Mouse (Mus musculus) inflammation-experienced regulatory T-cells, adult 6 months (primary cell): ENCODE measurements around the gene Igfbp7. TPM values are rescaled to one million over a fixed set of nuclear protein-coding genes. Genes with fewer than 3 reads are reported as not detected.
A peak's percentile ranks its signal among the peaks of the same experiment; 100 is the strongest.

Experiments used
- ATAC-seq: one replicate; pipeline ENCODE4 v1.8.0; 2017
- polyA plus RNA-seq, 3 experiments: library from polyadenylated mRNA; unstranded; fragments of 100-300 nt; shearing (Covaris generic); gene quantifications; one replicate each; pipeline ENCODE4 v1.2.1; 2017

Igfbp7 gene
- polyA plus RNA-seq, 3 experiments from 2014 or later, result 0.32 to 0.83 TPM; not detected in 1

DNA sequence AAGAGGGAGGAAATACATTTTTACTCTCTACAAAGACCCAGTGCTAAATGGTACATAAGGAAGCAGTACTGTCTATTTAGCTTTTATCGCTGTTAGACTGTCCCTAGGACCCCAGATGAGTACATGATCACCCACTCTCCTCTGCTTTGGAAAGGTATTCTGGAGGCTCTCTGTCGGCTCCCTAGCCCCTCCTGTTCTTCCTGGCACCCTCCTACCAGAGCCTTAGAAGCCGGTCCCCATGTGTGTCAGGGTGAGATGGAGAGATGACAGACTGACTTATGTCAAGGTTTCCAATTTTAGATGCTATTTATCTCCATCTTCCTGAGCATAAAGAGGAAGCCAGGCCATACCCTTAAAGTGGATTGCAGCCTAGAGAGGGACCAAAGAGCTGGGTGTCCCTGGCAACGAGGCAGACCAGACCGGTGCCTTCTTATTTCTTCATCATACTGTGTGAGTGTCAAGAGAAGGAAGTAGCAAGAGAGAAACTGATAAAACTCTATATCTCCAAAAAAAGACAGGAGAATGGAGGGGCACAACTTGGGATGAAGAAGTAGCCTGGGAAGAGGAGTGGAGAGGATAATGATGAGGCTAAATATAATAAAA is 2.3 kb downstream of the Igfbp7 start:
- no peak for ATAC-seq

DNA sequence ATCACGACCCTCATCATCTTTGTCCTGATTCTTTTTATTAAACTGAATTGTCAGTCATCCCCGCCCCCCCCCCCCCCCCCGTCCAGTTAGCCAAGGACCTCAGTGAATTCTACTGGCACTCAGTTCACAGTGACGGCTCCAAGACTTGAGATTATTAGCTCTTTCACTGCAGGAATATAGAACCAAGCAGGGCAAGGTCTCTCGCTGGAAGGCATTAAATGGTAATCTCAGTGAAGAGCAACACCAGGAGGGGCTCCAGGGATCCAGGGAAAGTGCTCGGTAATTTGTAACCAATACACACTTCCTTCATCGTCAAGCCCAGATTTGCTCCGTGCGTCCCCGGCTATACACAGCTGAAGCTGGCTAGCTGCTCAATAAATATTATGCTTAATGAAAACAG is 2.9 kb downstream of the Igfbp7 start:
- no peak for ATAC-seq

DNA sequence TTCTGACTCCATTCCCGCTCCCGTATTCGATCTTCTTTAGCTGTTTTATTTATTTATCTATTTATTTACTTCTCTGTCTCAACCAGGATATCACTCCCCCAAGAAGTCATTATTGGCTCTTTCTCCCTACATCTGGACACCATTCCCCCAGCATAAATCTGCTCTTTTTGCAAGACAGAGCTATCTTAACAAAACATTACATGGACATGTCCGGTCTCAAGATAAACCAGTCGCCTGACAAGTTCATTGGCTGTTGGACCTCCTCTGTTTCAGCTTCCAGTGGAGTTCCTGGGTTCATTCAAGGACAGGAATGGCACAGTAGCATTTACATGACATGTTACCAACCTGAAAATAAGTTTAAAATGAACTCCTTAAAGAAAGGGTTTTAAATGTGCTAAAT is 4.9 kb downstream of the Igfbp7 start:
- ATAC-seq, result no peak

DNA sequence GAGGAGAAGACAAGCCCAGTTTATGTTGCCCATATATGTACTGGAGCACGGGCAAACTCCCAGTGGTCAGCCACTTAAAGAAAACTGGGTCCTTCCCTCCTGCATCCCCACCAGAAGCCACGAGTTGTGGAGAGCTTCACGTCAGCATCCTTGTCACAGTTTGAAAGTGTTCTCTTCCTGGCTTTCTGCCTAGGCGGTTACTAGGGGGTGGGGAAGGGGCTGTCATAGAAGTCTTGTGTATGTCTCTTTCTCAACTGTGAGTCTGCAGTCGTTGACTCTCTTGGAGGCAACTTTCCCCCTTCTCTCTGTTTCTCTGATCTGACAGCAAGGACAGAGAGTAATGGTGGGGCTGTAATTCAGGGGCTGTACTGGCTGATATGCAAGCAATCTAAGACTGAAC is 5.7 kb downstream of the Igfbp7 start:
- no peak for ATAC-seq

DNA sequence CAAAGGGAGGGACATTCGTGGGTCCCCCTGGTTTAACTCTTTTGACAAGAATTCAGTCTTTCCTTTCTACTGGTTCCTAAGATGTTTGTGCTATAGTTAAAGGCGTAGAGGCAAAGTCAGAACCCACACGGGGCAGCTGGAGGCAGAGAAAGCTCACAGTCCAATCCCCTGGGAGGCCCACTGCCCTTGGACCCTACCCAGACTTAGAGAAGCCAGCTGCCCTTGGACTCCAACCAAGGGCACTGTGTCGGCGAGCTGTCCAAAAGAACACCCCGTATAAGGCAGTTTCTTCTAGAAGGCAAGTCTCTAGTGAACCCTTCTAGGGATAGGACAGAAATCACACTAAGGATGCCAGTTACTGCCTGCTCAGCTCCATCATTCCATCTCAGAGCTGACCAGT is 7.0 kb downstream of the Igfbp7 start:
- ATAC-seq, result no peak

DNA sequence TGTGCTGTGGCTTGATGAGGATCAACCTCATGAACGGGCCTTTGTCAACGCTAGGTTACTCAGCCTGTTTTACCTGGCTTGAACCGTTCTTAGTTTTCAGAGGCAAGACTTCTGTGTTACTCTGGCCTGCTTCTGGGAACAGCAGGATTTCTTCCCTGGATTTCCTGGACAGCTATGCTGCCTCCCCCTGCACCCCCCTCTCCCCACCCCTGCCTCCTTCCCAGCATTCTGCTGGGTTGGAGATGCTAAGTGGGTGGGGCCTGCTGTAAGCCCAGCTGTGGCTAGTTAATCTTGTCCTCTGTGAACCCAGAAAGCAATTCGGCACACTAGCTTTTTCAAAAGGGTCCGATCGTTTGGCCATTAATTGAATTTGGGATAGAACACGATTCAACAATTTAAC is 7.7 kb downstream of the Igfbp7 start:
- ATAC-seq, result no peak

DNA sequence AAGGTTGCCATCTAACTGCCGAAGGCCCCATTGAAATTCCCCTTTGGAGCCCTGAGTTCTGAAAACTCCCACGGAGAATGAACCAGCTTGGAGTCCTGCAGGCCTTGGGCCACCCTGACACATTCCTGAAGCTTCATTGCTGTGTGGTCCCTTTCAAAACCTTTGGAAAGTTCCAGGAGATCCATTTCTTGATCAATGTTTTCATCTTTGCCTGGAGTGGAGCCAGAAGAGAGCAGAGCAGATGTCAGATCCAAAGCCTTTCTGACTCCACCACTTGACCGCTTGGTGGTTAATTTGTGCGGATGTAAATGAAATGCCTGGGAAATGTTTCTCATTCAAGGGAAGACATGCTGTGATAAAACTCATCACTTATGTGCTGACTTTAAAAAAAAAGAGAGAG is 8.8 kb downstream of the Igfbp7 start:
- no peak for ATAC-seq

DNA sequence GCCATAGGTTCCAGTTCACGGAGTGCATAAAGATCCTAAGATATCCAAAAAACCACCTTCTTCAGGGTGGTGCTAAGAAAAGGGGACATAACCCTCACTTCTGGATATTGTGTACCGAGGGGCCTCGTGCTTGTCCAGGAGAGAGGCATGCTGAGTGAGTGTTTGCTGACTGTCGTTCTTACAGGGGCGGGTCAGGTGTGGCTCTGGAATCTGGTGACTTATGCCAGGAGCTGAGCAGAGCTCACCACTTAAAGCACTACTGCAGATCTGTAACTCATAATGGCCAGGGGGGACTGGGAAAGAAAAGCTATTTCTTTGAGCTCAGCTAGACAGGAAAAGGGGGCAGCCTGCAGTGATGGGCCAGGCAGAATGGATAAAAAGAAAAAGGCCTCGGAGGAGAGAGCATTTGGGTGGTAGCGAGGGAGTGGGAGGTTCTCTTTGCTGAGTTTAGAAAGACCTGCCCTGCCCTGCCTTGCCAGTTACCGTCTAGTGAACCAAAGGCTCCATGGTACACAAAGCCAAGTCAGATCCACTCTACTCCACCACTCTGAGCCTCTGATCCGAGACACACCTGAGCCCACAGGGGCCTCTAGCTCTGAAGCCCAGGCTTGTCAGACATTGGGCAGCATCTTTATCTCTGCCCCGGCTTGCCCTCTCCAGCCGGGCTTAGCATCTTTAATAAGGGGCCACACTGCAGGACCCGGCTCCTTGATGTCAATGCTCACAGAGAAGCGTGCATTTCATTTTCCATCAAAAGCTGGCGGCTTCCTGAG is 9.4 kb downstream of the Igfbp7 start:
- ATAC-seq, result no peak

DNA sequence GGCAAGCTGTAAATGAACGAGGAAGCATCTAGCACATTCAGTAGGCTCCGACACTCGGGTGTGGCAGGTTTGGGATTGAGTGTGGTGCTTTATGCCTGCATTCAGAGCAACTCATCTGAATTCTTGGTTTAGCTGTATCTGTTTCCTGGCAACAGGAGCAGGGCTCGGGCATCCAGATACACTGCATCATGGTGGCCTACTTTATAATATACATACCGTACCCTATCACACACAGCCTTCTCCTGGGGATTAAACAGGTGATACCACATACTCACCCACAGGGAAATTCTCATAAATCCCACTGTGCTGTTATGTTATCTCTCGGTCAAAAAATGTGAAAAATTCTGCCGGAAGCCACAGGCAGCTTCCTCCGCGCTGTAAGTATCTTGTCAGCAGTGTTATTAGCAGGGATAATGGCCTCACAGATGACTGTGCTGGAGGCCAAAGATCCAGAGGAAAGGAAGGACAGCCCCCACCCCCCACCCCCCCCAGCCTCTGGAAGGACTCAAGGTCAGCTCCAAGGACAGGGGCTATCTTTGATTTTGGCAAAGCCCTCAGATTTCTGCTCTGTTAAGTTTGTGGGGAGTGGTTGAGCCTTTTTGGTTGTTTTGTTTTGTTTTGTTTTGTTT is 13.7 kb downstream of the Igfbp7 start:
- no peak for ATAC-seq

DNA sequence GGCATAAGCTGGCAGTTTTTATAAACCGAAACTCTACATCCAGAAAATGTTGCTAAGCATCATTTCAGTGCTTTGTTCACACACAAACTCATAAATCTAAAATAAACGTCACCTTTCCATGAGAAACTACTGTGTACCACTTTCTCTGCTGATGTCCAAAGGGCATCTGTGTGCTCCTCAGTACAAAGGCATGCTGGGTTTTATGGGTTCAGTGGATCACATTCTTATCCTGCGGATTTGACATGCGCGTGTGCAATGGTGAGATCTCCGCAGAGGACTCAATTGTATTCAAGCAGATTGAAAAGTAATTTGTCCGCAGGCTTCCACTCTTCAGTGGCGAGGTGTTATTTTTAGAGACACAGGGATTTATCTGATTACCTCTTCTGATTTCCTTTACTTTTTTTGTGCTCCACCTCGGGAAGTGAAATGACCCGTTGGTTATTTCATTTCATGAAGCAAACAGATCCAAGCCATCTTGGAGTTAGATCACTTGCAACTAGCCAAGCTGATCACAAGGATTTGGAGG is 14.7 kb downstream of the Igfbp7 start:
- ATAC-seq, result no peak

DNA sequence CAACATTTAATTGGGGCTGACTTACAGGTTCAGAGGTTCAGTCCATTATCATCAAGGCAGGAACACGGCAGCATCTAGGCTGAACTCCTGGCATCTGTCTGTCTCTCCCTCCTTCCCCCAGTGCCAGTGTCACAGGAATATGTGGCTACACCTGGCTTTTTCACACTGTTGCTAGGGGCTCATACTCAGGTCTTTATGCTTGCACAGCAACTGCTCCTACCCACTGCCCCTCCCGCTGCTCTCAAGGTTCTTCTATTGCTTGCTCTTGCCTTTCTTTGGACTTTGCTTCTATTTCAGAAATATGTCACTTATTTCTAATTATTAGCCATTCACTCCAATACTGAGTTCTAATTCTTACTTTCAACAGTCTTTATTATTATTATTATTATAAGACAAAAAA is 17.6 kb downstream of the Igfbp7 start:
- ATAC-seq, result no peak

DNA sequence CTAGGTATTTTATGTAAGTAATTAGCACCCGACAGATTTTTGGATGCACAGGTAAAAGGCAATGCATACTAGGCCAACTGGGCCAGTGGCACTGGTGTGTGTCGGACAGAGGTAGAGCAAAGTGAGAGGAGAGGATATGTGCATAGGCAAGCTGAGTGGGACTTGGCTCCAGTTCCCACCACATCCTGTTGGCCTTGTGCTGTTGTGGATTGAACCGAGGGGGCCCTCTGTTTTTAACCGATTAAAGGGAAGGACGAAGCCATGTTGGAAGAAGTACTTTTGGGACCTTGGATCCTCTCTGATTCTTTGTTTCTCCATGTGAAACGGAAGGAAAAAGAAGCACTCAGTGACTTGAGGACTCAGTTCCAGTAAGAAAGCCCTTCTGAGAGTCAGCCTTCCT is 19.5 kb downstream of the Igfbp7 start:
- ATAC-seq, result no peak

DNA sequence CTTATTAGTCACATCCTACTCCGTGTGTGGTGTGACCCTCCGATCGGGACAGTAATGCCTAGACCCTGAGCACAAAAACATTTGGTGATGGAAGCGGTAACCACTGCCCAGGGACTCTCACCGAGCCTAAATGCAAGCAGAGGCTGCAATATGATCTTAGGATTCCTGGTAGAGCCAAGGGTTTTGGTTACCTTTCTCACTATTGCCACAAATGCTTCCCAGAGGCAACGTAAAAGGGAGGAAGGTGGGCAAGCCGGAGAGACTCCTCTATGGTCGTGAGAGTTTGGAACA is 20.5 kb downstream of the Igfbp7 start:
- no peak for ATAC-seq

DNA sequence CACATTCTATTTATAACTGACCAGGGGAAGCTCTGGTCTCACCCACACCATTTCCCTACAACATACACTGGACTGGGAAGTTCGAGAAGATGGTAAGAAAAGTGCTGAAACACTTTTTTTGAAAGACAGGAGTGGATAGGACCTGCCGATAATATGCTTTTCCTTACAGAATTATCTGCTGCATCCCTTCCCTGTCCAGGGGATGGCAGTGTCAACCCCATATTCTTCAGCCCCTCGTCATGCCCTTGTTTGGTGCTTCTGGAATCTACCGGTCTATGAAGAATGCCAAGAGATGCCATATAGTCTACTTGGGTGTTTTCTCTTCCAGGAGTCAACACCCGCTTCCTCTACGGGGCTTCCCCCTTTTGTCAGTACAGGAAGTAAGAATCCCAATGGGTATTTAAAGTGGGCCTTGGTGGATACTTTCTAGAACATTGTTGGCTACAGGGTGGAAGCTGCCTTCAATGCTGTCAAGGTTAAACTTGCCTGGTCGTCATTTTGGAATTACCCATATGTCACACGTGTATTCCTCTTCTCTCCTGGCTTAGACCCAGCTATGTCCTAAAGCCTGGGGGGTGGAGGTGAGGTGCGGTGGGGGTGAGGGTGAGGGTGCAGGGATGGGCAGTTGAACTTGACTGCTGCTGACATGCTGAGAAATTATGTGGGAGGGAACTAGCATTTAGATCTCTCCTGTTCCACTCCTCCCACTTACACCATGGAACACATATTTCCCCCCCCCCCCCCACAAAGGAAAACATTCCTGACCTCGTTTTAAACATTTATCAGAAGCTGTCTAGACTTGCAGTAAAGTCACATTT is 21.0 kb downstream of the Igfbp7 start:
- ATAC-seq, result no peak

DNA sequence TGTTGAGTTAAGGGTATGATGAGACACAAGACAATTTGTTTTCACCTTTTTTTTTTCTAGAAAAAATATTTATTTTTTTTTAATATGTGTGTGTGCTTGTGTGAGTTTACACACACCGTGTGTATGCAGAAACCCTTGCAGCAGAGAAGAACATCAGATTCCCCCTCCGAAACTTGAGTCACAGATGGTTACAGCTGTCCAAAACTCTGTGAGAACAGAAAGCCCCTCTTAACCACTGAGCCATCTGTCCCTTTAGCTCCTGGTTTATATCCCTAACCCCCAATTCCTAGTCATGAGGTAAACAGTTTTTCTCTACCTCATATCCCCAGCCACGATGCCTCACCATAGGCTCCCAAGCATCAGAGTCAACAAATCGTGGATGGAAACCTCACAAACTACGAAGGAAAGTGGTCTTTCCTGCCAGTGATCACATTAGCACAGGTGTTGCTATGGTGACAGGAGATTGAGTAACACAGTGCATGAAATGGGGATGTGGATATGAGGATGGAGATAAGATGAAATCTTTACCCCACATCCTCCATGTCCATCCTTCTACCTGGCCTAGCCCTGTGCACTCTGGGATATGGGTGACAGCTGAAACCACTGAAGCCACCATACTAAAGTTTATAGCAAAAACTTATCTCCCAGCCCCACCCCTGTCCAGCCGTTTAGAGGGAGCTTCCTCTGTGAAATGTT is 21.8 kb downstream of the Igfbp7 start:
- ATAC-seq, result no peak

DNA sequence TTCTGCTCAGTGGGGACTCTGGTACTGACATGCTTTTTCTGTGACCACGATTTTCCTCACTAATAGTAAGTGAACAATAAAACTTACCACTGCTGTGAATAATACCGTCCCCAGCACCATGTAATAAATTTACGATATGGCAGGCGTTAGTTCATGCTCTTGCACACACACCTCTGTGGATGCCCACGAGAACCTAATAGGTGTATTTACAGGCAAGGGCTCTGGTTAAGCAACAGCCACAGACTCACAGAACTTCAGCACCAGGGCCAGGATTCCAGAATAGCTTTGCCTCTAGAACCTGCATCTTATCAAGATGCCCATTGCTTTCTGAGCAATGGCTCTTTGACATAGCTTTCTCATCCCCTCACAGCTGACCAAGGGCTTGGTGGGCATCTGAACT is 22.6 kb downstream of the Igfbp7 start:
- no peak for ATAC-seq

DNA sequence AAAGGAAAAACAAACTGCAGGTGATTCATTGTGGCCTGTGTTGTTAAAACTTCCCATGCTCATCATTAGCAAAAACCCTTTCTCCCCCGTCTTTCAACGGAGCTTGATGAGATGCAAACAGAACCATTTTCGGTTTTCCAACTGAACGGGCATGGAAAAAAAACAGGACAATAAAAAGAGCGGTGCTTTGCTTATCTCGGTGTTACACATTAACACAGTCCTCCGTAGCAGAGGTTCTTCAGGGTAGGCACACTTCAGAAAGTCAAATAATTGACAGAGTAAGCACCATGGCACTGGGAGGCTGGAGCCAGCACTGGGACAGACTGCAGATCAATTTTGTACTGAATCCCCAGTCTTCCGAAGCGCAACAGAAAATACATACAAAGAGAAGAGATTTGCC is 23.1 kb downstream of the Igfbp7 start:
- no peak for ATAC-seq

DNA sequence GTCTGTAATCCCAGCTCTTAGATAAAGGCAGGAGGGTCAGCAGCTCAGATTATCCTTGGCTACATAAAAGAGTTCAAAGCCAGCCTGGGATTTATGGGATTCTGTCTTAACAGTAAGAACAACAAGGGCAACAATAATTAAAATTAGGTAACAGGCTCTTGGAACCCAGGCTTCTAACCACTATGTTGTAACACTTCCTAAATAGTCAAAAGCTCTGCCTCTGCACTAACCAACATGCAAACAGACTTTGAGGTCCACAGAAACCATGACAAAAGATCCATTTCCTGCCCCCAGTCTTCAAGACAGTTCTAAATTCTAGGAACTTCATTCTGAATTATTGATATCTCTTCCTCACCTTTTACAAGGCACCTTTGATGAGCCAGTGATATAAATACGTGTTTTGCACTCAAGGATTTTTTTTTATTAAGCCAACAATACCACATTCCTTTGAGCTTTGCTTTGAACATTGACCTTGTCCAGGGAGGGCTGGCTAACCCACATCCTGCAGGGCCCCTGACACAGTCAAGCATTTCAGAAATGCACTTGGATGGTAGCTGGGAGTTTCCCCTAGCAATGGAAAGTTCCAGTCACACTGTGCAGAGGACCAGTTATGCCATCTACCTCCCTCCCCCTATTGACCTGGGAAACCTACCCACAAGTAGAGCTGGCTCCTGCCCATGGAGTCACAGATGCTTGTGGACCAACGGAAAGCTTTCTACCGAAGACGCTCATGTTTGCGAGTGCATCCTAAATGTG is 23.9 kb downstream of the Igfbp7 start:
- peak; percentile 84 for ATAC-seq

DNA sequence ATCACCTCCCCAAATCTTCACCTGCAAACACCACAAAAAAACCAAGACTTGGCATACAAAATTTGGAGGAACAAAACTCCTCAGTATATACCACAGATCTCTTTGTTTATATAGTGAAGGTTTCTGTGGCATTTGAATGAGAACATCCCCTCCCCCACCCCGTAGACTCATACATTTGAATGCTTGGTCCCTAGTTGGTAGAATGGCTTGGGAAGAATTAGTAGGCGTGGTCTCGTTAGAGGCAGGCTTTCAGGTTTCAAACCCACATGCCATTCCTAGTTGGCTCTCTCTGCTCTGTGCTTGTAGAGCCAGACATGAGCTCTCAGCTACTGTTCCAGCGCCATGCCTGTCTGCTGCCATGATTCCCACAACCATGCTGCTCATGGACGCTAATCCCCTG is 26.2 kb downstream of the Igfbp7 start:
- ATAC-seq, result no peak

DNA sequence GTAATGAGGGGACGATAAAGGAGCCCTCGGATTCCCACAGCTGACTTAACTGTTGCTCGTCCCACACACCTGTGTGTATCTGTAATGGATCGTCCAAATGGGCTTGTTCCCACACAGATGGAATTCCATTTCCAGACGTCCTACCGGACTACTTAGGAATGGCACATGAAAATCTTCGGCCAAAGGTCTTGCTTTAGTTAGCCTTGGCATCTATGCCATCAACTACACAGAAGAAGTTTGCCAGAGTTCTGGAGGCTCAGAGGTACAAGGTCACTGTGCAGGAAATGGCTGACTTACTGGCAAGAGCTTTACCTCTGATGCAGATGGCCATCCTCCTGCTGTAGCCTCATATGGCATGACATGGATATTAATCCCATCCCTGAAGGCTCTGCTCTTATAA is 26.6 kb downstream of the Igfbp7 start:
- ATAC-seq, result no peak

DNA sequence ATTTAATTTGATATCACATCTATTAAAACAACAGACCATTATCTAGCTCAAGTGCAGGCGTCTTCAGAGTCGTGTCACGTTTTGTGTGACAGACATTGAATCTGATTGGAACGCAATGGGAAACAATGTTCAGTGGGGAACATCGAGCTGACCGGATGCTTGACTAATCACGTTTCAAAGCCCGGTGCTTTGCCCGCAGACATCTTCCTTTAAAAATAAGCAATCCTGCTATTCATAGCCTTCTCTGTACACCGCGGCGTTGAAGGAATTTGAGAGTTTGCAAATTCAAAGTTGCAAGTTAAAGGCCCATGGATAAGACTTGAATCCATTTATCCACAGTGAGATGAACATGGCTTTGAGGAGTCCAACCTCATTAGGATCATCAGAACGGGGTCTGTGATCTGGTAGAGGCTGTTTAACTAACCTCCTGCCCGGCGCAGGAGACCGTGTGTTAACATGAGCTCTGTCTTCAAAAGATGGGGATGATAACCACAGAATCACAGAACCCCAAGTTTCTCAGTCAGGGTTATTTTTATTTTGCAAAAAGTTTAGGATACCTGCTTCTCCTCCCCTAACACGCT is 27.4 kb downstream of the Igfbp7 start:
- no peak for ATAC-seq
